Mouse (Mus musculus) gonadal fat pad, adult 2 months (tissue): ENCODE measurements around the gene Slc38a3. TPM values are rescaled to one million over a fixed set of nuclear protein-coding genes. Genes with fewer than 3 reads are reported as not detected.

ENCODE experiments used
- DNase-seq: peaks from one replicate; pipeline ENCODE4 v3.0.0-alpha.2; 2012; ENCODE audit warnings: low read depth
- polyA plus RNA-seq: library from polyadenylated mRNA; depleted of rRNA; stranded (reverse); fragments of >200 nt; gene quantifications from 2 replicates; pipeline ENCODE4 v1.2.3, GENCODE M21; 2012; rRNA removed

Slc38a3 gene
- 10.5 and 12.5 TPM in 2 replicates for polyA plus RNA-seq

GRCm38 (mm10) chr9:107669480-107669945, at the start of gene Slc38a3:
Gene Slc38a3 (minus strand): TSS chr9:107669530.
- no peak for DNase-seq

- DNase-seq = no peak
Observed at GRCm38 (mm10) chr9:107716951-107717350, 47.6 kb upstream of the Slc38a3 start.

DNA sequence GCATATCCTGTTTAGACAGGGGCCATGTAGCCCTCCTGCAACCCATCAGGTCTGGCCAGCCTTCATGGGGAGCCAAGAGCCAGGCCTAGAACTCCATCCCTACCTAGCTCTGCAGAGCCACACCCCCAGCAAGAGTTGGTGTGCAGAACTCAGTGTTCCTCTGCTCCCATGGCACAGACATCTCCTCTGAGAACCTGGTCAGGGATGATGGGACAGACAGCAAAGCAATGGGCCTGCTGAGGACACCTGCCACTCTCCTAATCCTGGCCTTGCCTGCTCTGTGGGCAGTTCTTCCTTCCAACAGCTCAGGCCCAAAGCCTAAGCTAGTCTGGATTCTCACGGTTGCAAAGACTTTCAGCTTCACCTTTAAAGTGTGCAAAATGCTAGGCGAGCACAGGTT, 46.3 kb upstream of the Slc38a3 start:
- DNase-seq = no peak

GRCm38 (mm10) chr9:107714221-107714952, 45.1 kb upstream of the Slc38a3 start:
- peak; percentile 69 for DNase-seq

DNA sequence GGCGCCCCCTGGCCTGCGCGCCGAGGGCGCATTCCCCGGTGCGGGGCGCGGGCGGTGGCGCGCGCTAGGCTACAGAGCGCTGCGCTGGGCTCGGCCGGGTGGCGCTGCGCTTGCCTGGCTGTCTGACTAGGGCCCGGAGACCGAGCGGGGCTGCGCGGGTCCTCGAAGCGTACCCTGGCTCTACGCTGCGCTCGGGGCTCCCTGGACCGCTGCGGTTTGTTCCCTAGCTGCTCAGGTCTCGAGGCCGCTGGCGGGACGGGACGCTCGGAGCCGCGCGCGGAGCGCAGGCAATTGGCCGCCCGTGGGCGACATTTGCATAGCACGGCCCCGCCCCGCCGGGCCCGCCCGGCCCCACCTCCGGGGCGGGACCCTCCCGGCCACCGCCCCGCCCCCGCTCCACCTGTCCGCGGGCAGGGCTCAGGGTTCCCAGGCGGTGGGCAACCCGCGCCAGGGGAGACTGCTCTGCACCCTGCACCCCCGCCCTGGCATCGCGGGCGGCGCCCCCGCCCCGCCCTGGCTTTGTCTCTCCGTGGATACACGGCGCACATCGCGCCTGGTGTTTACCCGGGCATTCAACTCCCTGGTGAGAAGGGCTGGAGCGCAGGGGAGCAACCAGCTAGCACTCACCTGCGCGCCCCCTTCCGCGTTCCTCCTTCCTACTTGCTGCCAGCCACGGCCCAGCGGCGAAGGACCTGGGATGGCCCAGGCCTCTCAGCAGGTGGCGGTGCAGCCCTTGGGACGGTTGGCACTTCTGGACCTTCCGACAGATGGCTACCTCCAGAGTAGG, 40.6 kb upstream of the Slc38a3 start, which contains the start of gene Sema3f:
TSS of gene Sema3f (minus strand) at position 779 of the 787 bp plus-strand sequence.
- no peak for DNase-seq

GRCm38 (mm10) chr9:107709096-107709696, 39.9 kb upstream of the Slc38a3 start:
- DNase-seq = no peak

GRCm38 (mm10) chr9:107708439-107709095, 39.2 kb upstream of the Slc38a3 start:
- no peak for DNase-seq

DNA sequence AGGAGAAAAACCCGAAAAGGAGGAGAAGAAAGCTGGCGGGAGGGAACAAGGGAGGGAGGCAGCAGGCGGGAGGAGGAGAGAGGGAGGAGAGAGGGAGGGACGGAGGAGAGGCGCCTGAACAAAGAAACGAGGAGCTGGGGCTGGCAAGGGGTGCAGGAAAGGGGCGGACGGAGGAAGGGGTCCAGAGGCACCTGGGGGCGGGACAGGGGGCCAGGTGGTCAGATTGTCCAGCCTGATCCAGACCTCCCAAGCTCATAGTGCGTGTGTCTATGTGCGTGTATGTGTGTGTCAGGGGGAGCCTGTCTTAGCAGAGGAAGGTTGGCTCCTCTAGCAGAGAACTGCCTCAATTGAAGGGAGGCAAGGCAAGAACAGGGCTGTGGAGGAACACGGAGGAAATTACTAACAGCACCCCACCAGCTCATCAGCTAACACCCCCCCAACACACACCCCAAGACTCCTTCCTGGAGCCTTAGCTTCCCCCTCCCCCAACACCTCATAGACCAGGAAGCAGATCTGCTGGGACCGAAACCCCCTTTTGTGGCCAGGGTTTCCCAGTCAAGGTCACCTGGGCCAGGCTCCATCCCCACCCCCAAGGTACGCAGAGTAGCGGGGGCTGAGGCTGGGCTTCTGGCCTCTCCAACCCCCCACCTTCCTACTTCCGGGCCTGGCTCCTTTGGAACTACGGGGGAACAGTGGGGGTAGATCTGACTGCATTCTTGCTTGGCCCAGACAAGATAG, 38.5 kb upstream of the Slc38a3 start:
- DNase-seq = no peak

- no peak for DNase-seq
Observed at GRCm38 (mm10) chr9:107706781-107707211, 37.5 kb upstream of the Slc38a3 start.

GRCm38 (mm10) chr9:107703337-107704122, 34.2 kb upstream of the Slc38a3 start:
- no peak for DNase-seq

GRCm38 (mm10) chr9:107702606-107703185, 33.4 kb upstream of the Slc38a3 start:
- no peak for DNase-seq

GRCm38 (mm10) chr9:107701594-107701993, 32.3 kb upstream of the Slc38a3 start:
- DNase-seq = no peak

DNA sequence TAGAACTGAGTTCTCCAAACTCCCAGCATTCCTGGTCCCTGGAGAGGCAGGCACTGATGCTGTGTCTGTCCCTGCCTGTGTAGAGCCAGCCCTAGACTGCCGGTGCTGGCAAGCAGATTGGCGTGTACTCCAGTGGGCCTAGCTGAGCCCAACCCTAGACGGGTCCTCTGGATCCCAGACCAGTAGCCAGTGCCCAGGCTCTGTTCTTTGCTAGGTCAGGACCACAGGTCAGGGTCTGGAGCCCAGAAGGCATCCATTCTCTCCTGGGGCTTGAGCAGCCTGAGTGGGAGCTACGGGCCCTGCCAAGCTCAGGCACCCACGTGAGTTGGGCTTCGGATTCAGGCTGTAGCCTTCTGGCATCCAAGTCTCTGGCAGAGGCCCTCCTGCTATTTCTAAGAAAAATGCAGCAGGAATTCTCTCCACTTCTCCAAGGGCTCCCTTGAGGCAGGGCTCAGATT, 30.8 kb upstream of the Slc38a3 start:
- DNase-seq = no peak

- DNase-seq = no peak
Observed at GRCm38 (mm10) chr9:107699376-107699980, 30.1 kb upstream of the Slc38a3 start.

- DNase-seq = no peak
Observed at GRCm38 (mm10) chr9:107698611-107699190, 29.4 kb upstream of the Slc38a3 start.

- no peak for DNase-seq
Observed at GRCm38 (mm10) chr9:107697811-107698521, 28.6 kb upstream of the Slc38a3 start.

- DNase-seq = no peak
Observed at GRCm38 (mm10) chr9:107696845-107697610, 27.7 kb upstream of the Slc38a3 start.

GRCm38 (mm10) chr9:107696106-107696479, 26.8 kb upstream of the Slc38a3 start:
- DNase-seq = no peak
